Mouse (Mus musculus): ENCODE data around the gene Rabif.
"Not testable (repeated sequence)": the region's sequence is repeated elsewhere in the genome, so short reads cannot be mapped to it uniquely, and the experiment has no call there.

The Rabif gene

DNA sequence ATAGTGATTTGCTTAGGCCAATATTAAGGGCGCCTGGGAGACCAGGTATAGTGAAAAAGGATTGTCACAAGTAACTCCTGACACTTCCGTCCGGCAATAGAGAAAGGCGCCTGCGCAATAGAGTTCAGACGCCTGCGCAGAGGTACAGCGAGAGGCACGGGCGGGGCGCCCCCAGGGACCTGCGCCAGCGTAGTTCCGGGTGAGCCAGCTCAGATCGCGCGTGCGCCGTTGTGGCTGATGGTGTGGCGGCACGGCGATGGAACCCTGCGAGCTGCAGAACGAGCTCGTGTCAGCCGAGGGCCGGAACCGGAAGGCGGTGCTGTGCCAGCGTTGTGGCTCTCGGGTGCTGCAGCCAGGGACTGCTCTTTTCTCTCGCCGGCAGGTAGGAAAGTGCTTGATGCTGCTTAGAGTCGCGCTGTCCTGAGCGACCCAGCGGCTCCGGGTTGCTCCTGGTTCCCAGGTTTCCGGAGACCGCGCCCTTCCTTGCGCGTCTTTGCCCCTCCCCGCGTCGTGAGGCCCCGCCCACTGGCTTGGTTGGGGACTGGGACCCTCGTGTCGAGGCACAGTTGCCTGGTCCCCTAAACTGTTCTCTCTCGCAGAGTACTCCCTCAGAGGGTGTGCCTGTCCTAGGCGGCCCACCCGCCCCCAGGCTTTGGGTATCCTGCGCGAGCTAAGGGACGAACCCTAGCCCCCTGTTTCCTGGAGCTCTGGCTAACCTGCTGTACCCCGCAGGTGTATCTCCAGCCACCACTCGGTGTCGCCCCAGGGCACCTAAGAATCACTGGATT, at the start of gene Rabif:
Rabif (plus strand) TSS at position 221 of the 788 bp plus-strand sequence.
- peak; percentile 99 for DNase-seq (ENCODE audit: low spot score)

DNA sequence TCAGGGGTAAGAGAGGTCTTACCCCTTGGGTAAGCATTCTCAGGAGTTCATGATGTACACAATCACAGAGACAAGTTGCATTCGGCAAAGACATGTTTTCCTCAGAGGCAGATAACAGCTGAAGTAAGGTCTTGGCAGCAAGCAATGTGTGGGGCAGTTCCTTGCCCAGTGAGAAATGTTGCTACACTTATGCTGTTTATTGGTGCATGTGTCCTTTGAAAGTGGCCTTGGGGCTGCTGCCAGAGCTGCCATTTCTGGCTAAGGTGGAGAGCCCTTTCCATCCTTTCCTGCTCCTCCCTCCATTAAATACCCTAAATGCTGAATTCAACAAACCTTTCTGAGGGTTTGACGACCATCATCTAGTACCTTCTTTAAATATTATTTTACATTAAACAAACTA, 49.0 kb upstream of the Rabif start:
- DNase-seq (ENCODE audit: low spot score) = no peak

DNA sequence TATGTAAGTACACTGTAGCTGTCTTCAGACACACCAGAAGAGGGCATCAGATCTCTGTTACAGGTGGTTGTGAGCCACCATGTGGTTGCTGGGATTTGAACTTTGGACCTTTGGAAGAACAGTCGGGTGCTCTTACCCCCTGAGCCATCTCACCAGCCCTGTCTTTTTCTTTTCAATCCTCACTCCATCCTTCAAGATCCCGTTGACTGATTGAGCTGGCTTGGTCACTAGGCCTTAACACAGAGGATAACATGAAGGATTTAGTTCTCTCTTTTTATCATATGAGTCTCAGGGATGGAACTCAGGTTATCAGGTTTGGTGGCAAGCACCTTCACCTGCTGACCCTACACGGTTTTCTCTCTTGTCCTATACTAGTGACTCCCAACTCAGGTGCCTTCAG, 45.9 kb upstream of the Rabif start:
- not testable (repeated sequence) for DNase-seq (ENCODE audit: low spot score)

GRCm38 (mm10) chr1:134450201-134450600, 44.2 kb upstream of the Rabif start:
- DNase-seq (ENCODE audit: low spot score) = no peak

DNA sequence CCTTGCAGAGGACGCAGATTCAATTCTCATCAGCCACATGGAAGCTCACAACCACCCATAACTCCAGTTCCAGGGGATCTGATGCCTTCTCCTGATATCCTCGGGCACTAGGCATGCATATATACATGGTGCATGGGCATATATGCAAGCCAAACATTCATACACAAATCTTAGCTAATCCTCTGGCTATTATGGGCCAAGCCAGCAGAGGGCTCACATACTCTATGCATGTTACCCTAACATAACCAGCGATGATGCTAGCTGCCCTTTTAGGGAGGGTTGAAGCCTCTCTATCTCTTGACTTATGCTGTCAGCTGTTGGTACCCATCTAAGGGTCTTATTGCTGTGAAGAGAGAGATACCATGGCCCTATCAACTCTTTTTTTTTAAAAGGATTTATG, 43.5 kb upstream of the Rabif start:
- no peak for DNase-seq (ENCODE audit: low spot score)

DNA sequence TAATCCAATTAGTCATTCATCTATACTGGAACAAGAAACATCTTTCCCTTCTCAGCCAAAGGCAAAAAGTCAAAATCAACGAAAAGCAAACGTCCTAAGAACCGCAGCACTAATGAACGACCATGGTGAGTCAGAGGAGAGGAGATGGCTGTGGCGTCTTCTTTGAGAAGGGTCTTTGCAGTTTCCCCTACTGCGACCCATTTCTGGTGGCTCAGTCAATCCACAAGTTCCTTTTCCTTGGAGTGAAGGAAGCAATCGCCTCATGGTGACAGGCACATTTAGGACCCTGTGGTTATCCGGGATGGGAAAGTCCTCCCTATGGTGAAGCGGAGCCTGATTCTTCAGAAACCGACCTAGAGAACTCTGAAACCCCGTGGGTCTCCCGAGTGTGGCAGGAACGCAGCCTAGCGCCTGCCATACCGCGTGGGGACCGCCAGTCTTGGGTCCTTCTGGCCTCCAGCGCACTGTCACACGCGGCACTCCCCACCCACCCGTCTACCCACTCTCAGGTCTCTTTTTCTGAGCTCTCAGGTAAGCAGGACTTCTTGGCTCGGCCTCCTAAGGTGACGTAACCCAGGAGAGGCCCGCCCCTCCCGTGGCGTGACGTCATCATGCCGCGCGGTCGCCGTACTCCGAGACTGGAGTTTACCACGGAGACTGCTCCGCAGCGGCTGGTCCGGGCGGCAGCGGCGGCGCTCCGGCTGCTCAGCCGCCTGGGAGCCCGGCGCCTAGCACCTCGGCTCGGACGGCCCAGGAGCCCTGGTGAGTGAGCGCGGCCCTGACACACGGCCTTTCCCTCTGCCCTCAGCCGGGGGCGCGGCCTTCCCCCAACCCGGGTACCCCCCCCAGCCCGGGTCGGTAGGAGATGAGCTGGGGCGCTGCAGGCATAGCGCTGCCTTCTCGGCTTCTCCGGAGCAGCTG, 39.3 kb upstream of the Rabif start, which contains the start of gene Klhl12:
Klhl12 (plus strand) TSS at position 628 of the 921 bp plus-strand sequence.
- DNase-seq (ENCODE audit: low spot score) = peak; percentile 95

DNA sequence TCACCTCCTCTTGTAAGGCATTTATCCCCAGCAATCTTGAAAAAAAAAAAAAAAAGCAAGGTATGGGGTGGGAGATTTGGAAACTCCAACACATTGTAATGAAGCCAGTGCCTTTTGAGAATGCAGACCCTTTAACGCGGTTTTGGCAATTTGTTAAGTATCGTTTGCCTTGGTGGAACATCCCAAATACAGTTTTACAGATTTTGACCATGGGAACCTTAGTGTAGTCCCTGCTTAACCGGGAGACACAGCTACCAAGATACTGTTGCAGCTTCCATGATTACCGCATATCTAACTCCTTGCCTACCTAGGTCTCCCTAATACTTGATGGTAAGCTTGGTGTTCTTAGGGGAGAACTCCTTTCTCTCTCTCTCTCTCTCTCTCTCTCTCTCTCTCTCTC, 38.4 kb upstream of the Rabif start:
- DNase-seq (ENCODE audit: low spot score) = no peak

GRCm38 (mm10) chr1:134458139-134458727, 36.2 kb upstream of the Rabif start:
- no peak for DNase-seq (ENCODE audit: low spot score)

GRCm38 (mm10) chr1:134460294-134461284, 33.9 kb upstream of the Rabif start:
- DNase-seq (ENCODE audit: low spot score) = no peak

DNA sequence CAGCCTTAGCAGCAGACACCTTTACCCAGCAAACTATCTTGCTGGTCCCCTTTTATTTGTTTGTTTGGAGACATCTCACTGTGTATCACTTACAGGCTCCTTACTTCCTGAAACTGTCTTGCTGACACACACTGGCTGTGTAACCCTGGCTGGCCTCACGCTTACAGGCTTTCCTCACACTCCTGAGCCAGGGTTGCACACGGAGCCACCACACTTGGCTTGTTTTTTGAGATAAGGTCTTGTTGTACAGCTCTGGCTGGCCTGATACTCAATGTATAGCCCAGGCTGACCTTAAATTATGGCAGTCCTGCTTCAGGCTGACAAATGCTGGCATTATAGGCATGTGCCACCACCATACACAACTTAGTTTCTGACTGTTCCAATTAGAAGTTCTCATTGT, 9.8 kb upstream of the Rabif start:
- DNase-seq (ENCODE audit: low spot score) = no peak

- no peak for DNase-seq (ENCODE audit: low spot score)
Measured at GRCm38 (mm10) chr1:134490903-134491801, 3.3 kb upstream of the Rabif start.

GRCm38 (mm10) chr1:134492276-134492675, 2.2 kb upstream of the Rabif start:
- DNase-seq (ENCODE audit: low spot score) = no peak

GRCm38 (mm10) chr1:134493496-134493895, 952 bp upstream of the Rabif start:
- DNase-seq (ENCODE audit: low spot score) = no peak

GRCm38 (mm10) chr1:134493956-134494355, 492 bp upstream of the Rabif start:
- no peak for DNase-seq (ENCODE audit: low spot score)

DNA sequence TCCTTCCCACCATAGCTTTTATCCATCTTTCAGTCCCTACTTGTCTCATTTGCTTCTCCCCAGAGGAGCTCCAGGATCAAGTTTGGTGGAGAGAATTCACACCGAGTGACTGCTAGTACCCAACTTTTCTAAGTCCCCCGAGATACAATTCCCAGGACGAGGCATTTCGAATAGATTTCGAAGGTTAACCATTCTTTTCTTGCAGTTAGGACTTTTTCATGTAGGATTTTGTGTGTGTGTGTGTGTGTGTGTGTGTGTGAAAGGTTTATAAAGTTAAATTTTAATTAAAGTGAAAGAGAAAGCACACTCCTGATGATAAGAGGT, 730 bp downstream of the Rabif start:
- DNase-seq (ENCODE audit: low spot score) = no peak

GRCm38 (mm10) chr1:134495991-134496390, 1.5 kb downstream of the Rabif start:
- DNase-seq (ENCODE audit: low spot score) = no peak

- no peak for DNase-seq (ENCODE audit: low spot score)
Measured at GRCm38 (mm10) chr1:134500916-134501315, 6.5 kb downstream of the Rabif start.

GRCm38 (mm10) chr1:134506201-134506600, 11.8 kb downstream of the Rabif start:
- no peak for DNase-seq (ENCODE audit: low spot score)

DNA sequence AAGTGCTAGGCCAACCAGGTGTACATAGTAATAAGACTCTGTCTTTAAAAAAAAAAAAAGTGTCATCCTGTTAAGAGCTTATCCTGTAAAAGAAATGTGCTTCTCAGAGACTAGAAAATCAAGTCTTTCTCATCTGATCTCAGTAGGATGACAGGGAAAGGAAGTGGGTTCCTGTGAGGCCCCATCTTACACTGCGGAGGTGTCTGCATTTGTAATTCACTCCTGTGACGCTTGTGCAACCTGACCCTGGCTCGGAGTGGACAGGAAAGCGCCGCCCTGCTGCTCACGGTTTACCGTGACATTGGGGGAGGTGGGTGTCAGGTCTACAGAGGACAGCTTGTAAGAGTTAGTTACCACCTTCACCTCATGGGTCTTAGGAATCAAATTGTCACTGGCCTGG, 15.6 kb downstream of the Rabif start:
- DNase-seq (ENCODE audit: low spot score) = no peak

GRCm38 (mm10) chr1:134512183-134512582, 17.7 kb downstream of the Rabif start:
- DNase-seq (ENCODE audit: low spot score) = no peak

Measured in ovary, postnatal 14 days (tissue).